Mouse (Mus musculus) ovary, adult 2 months (tissue): ENCODE measurements around the gene Lce3a. TPM values are rescaled to one million over a fixed set of nuclear protein-coding genes. Genes with fewer than 3 reads are reported as not detected.

Experiments used
- polyA plus RNA-seq: library from polyadenylated mRNA; depleted of rRNA; stranded (reverse); fragments of >200 nt; gene quantifications from 2 replicates; pipeline ENCODE4 v1.2.3, GENCODE M21; 2012; rRNA removed

Lce3a gene
- polyA plus RNA-seq = not detected in 2 replicates

GRCm38 (mm10) chr3:92926130-92926529 lies at the start of gene Lce3a:
Gene Lce3a, minus strand, starts transcription at chr3:92926230.

GRCm38 (mm10) chr3:92966761-92967160 lies 40.7 kb upstream of the Lce3a start, which contains the start of gene Lce3e:
Gene Lce3e, plus strand, starts transcription at chr3:92967061.

GRCm38 (mm10) chr3:92957090-92957489 lies 31.1 kb upstream of the Lce3a start, which contains the start of gene Lce3d:
Gene Lce3d, plus strand, starts transcription at chr3:92957390.

GRCm38 (mm10) chr3:92944186-92944585 lies 18.2 kb upstream of the Lce3a start, which contains the start of gene Lce3c:
Gene Lce3c, plus strand, starts transcription at chr3:92944486.

GRCm38 (mm10) chr3:92932679-92933078 lies 6.6 kb upstream of the Lce3a start, which contains the start of gene Lce3b:
Gene Lce3b, plus strand, starts transcription at chr3:92932979.

Other genes starting within 250 kb of the Lce3a start
- gene Lce1c, start 247.0 kb downstream of the Lce3a start, polyA plus RNA-seq = not detected in 2 replicates
- not detected in 2 replicates for gene Lce1d, start 239.0 kb downstream of the Lce3a start, polyA plus RNA-seq
- not detected in 2 replicates for gene Lce1e, start 217.2 kb downstream of the Lce3a start, polyA plus RNA-seq
- gene Lce1f, start 205.9 kb downstream of the Lce3a start, polyA plus RNA-seq = 0.22 TPM in 1 of 2 replicates, not detected in the other
- gene Gm38119, start 187.1 kb downstream of the Lce3a start, polyA plus RNA-seq = not detected in 2 replicates
- gene Lce1g, start 173.9 kb downstream of the Lce3a start, polyA plus RNA-seq = not detected in 2 replicates
- not detected in 2 replicates for gene Lce1h, start 161.2 kb downstream of the Lce3a start, polyA plus RNA-seq
- not detected in 2 replicates for gene Lce1i, start 147.3 kb downstream of the Lce3a start, polyA plus RNA-seq
- 0.60 TPM in 1 of 2 replicates, not detected in the other for gene Lce1j, start 135.7 kb downstream of the Lce3a start, polyA plus RNA-seq
- gene Lce1k, start 118.3 kb downstream of the Lce3a start, polyA plus RNA-seq = not detected in 2 replicates
- not detected in 2 replicates for gene Kprp, start 99.0 kb downstream of the Lce3a start, polyA plus RNA-seq
- gene Lce1l, start 74.9 kb downstream of the Lce3a start, polyA plus RNA-seq = not detected in 2 replicates
- not detected in 2 replicates for gene 2310050C09Rik, start 56.0 kb downstream of the Lce3a start, polyA plus RNA-seq
- gene Lce3b, start 6.7 kb upstream of the Lce3a start, polyA plus RNA-seq = not detected in 2 replicates
- not detected in 2 replicates for gene Lce3c, start 18.3 kb upstream of the Lce3a start, polyA plus RNA-seq
- not detected in 2 replicates for gene Lce3d, start 31.2 kb upstream of the Lce3a start, polyA plus RNA-seq
- 0.29 TPM in 1 of 2 replicates, not detected in the other for gene Lce3e, start 40.8 kb upstream of the Lce3a start, polyA plus RNA-seq
- 0.29 TPM in 1 of 2 replicates, not detected in the other for gene Lce3f, start 66.0 kb upstream of the Lce3a start, polyA plus RNA-seq
- gene Crct1, start 89.5 kb upstream of the Lce3a start, polyA plus RNA-seq = not detected in 2 replicates
- not detected in 2 replicates for gene Lce1m, start 92.8 kb upstream of the Lce3a start, polyA plus RNA-seq
- gene Gm4858, start 142.6 kb upstream of the Lce3a start, polyA plus RNA-seq = not detected in 2 replicates
- gene Crnn, start 218.6 kb upstream of the Lce3a start, polyA plus RNA-seq = not detected in 2 replicates